Mouse (Mus musculus) small intestine, adult 2 months (tissue): Measurements from ENCODE around the gene Phb2. TPM values are rescaled to one million over a fixed set of nuclear protein-coding genes. Genes with fewer than 3 reads are reported as not detected.

Experiments
- H3K27ac ChIP-seq: fragments of 200-500 bp; 2 replicates; pipeline ENCODE4 v1.5.1; 2012; ENCODE audit warnings: low read depth, low read length, control low read depth, inconsistent platforms; ENCODE audit not compliant: insufficient read depth
- H3K27me3 ChIP-seq: fragments of 200-500 bp; 2 replicates; pipeline ENCODE4 v1.6.1; 2012; ENCODE audit warnings: mild to moderate bottlenecking, moderate library complexity, low read length, inconsistent platforms; ENCODE audit not compliant: control insufficient read depth, insufficient read depth
- H3K36me3 ChIP-seq: fragments of 200-500 bp; 2 replicates; pipeline ENCODE4 v1.6.1; 2012; ENCODE audit warnings: mild to moderate bottlenecking, low read length, control low read depth, inconsistent platforms; ENCODE audit not compliant: control insufficient read depth, insufficient read depth
- H3K4me1 ChIP-seq: fragments of 200-500 bp; 2 replicates; pipeline ENCODE4 v1.6.1; 2012; ENCODE audit warnings: low read length, inconsistent platforms, mixed read lengths; ENCODE audit not compliant: control insufficient read depth, insufficient read depth, insufficient read length
- H3K4me3 ChIP-seq: fragments of 200-500 bp; 2 replicates; pipeline ENCODE4 v1.5.1; 2012; ENCODE audit warnings: low read depth, mild to moderate bottlenecking, control low read depth, inconsistent platforms, low read length, moderate library complexity
- CTCF ChIP-seq: fragments of 200-500 bp; IDR thresholded peaks from 2 replicates; pipeline ENCODE4 v1.5.1; 2012; ENCODE audit warnings: low read depth, mild to moderate bottlenecking, control low read depth, inconsistent platforms, low read length, moderate library complexity, mixed read lengths; ENCODE audit not compliant: insufficient replicate concordance, insufficient read length; ENCODE audit errors: extremely low read depth
- POLR2A ChIP-seq: fragments of 200-500 bp; IDR thresholded peaks from 2 replicates; pipeline ENCODE4 v1.6.1; 2012; ENCODE audit warnings: low read depth, mild to moderate bottlenecking, control low read depth, inconsistent platforms, low read length, moderate library complexity
- WGBS: fragments of 180-500 bp; shearing (Covaris S2); methylation state at CpG from one replicate; pipeline ENCODE4 v1.1.7; 2018; 5-methylcytosine and 5-hydroxymethylcytosine counted together
- polyA plus RNA-seq: library from polyadenylated mRNA; depleted of rRNA; stranded (reverse); fragments of >200 nt; gene quantifications from 2 replicates; pipeline ENCODE4 v1.2.3, GENCODE M21; 2012

Gene Phb2
- polyA plus RNA-seq, 1 experiment, result 122 TPM

- WGBS, result 64% methylated on average over 8 of the region's 8 CpGs
- no peak overlapping the region for H3K27ac ChIP-seq
- H3K27me3 ChIP-seq, result no peaks in the 10 kb centered on the region
- H3K4me1 ChIP-seq, result peaks cover 17% of the 10 kb centered on the region
- no peak overlapping the region for H3K4me3 ChIP-seq
- H3K36me3 ChIP-seq, result peaks cover 64% of the 10 kb centered on the region
- TF ChIP-seq CTCF (no peak), POLR2A (no peak)
Observed at GRCm38 (mm10) chr6:124701338-124701737, 10.8 kb upstream of the Phb2 start.

GRCm38 (mm10) chr6:124702102-124702783 lies 9.9 kb upstream of the Phb2 start:
- no peak overlapping the region for H3K4me3 ChIP-seq
- no peak for TF ChIP-seq CTCF
- no peak for TF ChIP-seq POLR2A
- H3K4me1 ChIP-seq, result peaks cover 15% of the 10 kb centered on the region
- no peak overlapping the region for H3K27ac ChIP-seq
- peaks cover 65% of the 10 kb centered on the region for H3K36me3 ChIP-seq
- no peaks in the 10 kb centered on the region for H3K27me3 ChIP-seq
- 87% methylated on average over 17 of the region's 17 CpGs for WGBS

- WGBS, result 56% methylated on average over 3 of the region's 3 CpGs
Observed at GRCm38 (mm10) chr6:124702784-124703103, 9.4 kb upstream of the Phb2 start.

GRCm38 (mm10) chr6:124703789-124704188 lies 8.3 kb upstream of the Phb2 start:
- Histone ChIP-seq H3K27ac (no peak overlapping the region), H3K4me1 (peaks cover 21% of the 10 kb centered on the region), H3K4me3 (no peak overlapping the region), H3K27me3 (no peaks in the 10 kb centered on the region), H3K36me3 (peaks cover 68% of the 10 kb centered on the region)
- WGBS, result 63% methylated on average over 7 of the region's 7 CpGs
- TF ChIP-seq CTCF (no peak), POLR2A (no peak)

More at GRCm38 (mm10) chr6:124702784-124703103, 9.4 kb upstream of the Phb2 start:
- no peak for TF ChIP-seq POLR2A
- peak; percentile 76; the same call in 1 of the 2 replicates for TF ChIP-seq CTCF
- Histone ChIP-seq H3K27me3 (no peaks in the 10 kb centered on the region), H3K36me3 (peaks cover 69% of the 10 kb centered on the region), H3K27ac (no peak overlapping the region), H3K4me1 (peaks cover 15% of the 10 kb centered on the region), H3K4me3 (no peak overlapping the region)

- H3K27ac ChIP-seq, result no peak overlapping the region
- H3K4me1 ChIP-seq, result peaks cover 17% of the 10 kb centered on the region
- no peaks in the 10 kb centered on the region for H3K27me3 ChIP-seq
- H3K36me3 ChIP-seq, result peaks cover 62% of the 10 kb centered on the region
- 99% methylated on average over 2 of the region's 2 CpGs for WGBS
- no peak overlapping the region for H3K4me3 ChIP-seq
- no peak for TF ChIP-seq CTCF
- no peak for TF ChIP-seq POLR2A
Observed at GRCm38 (mm10) chr6:124704417-124704816, 7.7 kb upstream of the Phb2 start.

- peaks cover 50% of the 10 kb centered on the region for H3K36me3 ChIP-seq
- H3K27ac ChIP-seq, result no peak overlapping the region
- H3K4me3 ChIP-seq, result no peak overlapping the region
- TF ChIP-seq CTCF (no peak), POLR2A (no peak)
- H3K27me3 ChIP-seq, result no peaks in the 10 kb centered on the region
- H3K4me1 ChIP-seq, result peaks cover 8% of the 10 kb centered on the region
- 75% methylated on average over 5 of the region's 5 CpGs for WGBS
Observed at GRCm38 (mm10) chr6:124706061-124706627, 6.0 kb upstream of the Phb2 start.

- Histone ChIP-seq H3K36me3 (peaks cover 28% of the 10 kb centered on the region), H3K4me1 (peaks cover 11% of the 10 kb centered on the region), H3K27me3 (no peaks in the 10 kb centered on the region), H3K27ac (peak overlapping the region; percentile 27), H3K4me3 (no peak overlapping the region)
- no peak for TF ChIP-seq CTCF
- WGBS, result 52% methylated on average over 10 of the region's 10 CpGs
Observed at GRCm38 (mm10) chr6:124708289-124708889, 3.7 kb upstream of the Phb2 start.

GRCm38 (mm10) chr6:124712918-124713317 lies 782 bp downstream of the Phb2 start:
- Histone ChIP-seq H3K4me3 (peak overlapping the region; percentile 97), H3K27me3 (no peaks in the 10 kb centered on the region), H3K27ac (peak overlapping the region; percentile 74), H3K36me3 (peaks cover 28% of the 10 kb centered on the region), H3K4me1 (peaks cover 23% of the 10 kb centered on the region)
- TF ChIP-seq POLR2A (no peak), CTCF (no peak)
- 5% methylated on average over 11 of the region's 11 CpGs for WGBS
